Mouse (Mus musculus) G1E (cell line): Measurements from ENCODE around the gene Clec10a. TPM values are rescaled to one million over a fixed set of nuclear protein-coding genes. Genes with fewer than 3 reads are reported as not detected.

Experiments
- ATAC-seq: 2 replicates; pipeline ENCODE4 v1.8.0; 2016; ENCODE audit warnings: mild to moderate bottlenecking; ENCODE audit not compliant: insufficient number of reproducible peaks, poor library complexity, low FRiP score, severe bottlenecking; ENCODE audit errors: extremely low read depth
- DNase-seq: peaks from one replicate; pipeline ENCODE4 v3.0.0; 2012; ENCODE audit warnings: low spot score
- H3K27me3 ChIP-seq: 2 replicates; pipeline ENCODE4 v1.6.1; 2012; ENCODE audit warnings: mild to moderate bottlenecking, low read length, inconsistent platforms; ENCODE audit not compliant: insufficient read depth
- H3K36me3 ChIP-seq: replicated peaks from 2 replicates; pipeline ENCODE3; 2012; ENCODE audit warnings: mild to moderate bottlenecking, inconsistent platforms
- H3K4me1 ChIP-seq: 2 replicates; pipeline ENCODE4 v1.6.1; 2012; ENCODE audit warnings: low read depth, low read length, inconsistent platforms, mixed read lengths; ENCODE audit not compliant: insufficient read depth
- H3K4me3 ChIP-seq: 2 replicates; pipeline ENCODE4 v1.5.1; 2012; ENCODE audit warnings: low read depth, mild to moderate bottlenecking, inconsistent platforms, low read length, moderate library complexity, mixed read lengths
- H3K9me3 ChIP-seq: replicated peaks from 2 replicates; pipeline ENCODE4 v1.6.1; 2012; ENCODE audit warnings: inconsistent platforms
- CTCF ChIP-seq: IDR thresholded peaks from 2 replicates; pipeline ENCODE4 v1.5.1; 2012; ENCODE audit warnings: low read depth, low read length, inconsistent platforms, mixed read lengths
- GATA1 ChIP-seq: IDR thresholded peaks from 2 replicates; pipeline ENCODE4 v1.6.1; 2012; ENCODE audit warnings: borderline replicate concordance, low read length, inconsistent platforms, mixed read lengths
- GATA2 ChIP-seq: IDR thresholded peaks from 2 replicates; pipeline ENCODE4 v1.6.1; 2012; ENCODE audit warnings: low read depth, low read length, inconsistent platforms, borderline replicate concordance
- POLR2AphosphoS5 ChIP-seq: IDR thresholded peaks from 2 replicates; pipeline ENCODE4 v1.6.1; 2012; ENCODE audit warnings: low read depth, low read length, inconsistent platforms; ENCODE audit not compliant: insufficient replicate concordance
- TAL1 ChIP-seq: conservative IDR thresholded peaks from 2 replicates; pipeline ENCODE4 v1.6.1; 2012; ENCODE audit warnings: low read depth, low read length, inconsistent platforms, mixed read lengths
- polyA plus RNA-seq: library from polyadenylated mRNA; stranded (reverse); fragments of >175 nt; gene quantifications from 2 replicates; pipeline ENCODE4 v1.2.3, GENCODE M21; 2012
- total RNA-seq, 2 experiments: library from RNA; stranded (forward) in 1 of 2; stranded (reverse) in 1 of 2; fragments of 200-1000 nt in 1 of 2; fragments of >200 nt in 1 of 2; fragmentation: Nextera tagmentation in 1 of 2; gene quantifications; 2 replicates each; pipeline ENCODE4 v1.2.3; 2014 to 2017

Clec10a gene
- total and polyA plus RNA-seq, 3 experiments, result 5.1 to 89.8 (median 26.3) TPM

- Histone ChIP-seq H3K27me3 (peaks cover 19% of the 10 kb centered on the region), H3K4me1 (no peaks in the 10 kb centered on the region), H3K4me3 (no peak overlapping the region), H3K9me3 (peaks cover 2% of the 10 kb centered on the region), H3K36me3 (no peaks in the 10 kb centered on the region)
- TF ChIP-seq GATA2 (no peak), GATA1 (no peak), TAL1 (no peak), CTCF (no peak), POLR2AphosphoS5 (no peak)
- DNase-seq, result no peak
- no peak for ATAC-seq
Observed at GRCm38 (mm10) chr11:70178311-70178710, 22.3 kb downstream of the Clec10a start.

GRCm38 (mm10) chr11:70178756-70179155, 22.8 kb downstream of the Clec10a start:
- Histone ChIP-seq H3K9me3 (peaks cover 2% of the 10 kb centered on the region), H3K4me3 (no peak overlapping the region), H3K27me3 (peaks cover 19% of the 10 kb centered on the region), H3K36me3 (no peaks in the 10 kb centered on the region), H3K4me1 (no peaks in the 10 kb centered on the region)
- ATAC-seq (no peak), DNase-seq (no peak)
- TF ChIP-seq GATA2 (no peak), GATA1 (no peak), POLR2AphosphoS5 (no peak), CTCF (no peak), TAL1 (no peak)

- H3K4me1 ChIP-seq, result no peaks in the 10 kb centered on the region
- H3K27me3 ChIP-seq, result peaks cover 21% of the 10 kb centered on the region
- H3K4me3 ChIP-seq, result no peak overlapping the region
- H3K36me3 ChIP-seq, result no peaks in the 10 kb centered on the region
- TF ChIP-seq GATA1 (no peak), TAL1 (no peak), GATA2 (no peak), CTCF (no peak)
- ATAC-seq, result no peak
- no peak for DNase-seq
- H3K9me3 ChIP-seq, result peaks cover 2% of the 10 kb centered on the region
Observed at GRCm38 (mm10) chr11:70179401-70179800, 23.4 kb downstream of the Clec10a start.

GRCm38 (mm10) chr11:70180496-70180895, 24.5 kb downstream of the Clec10a start:
- Histone ChIP-seq H3K4me1 (no peaks in the 10 kb centered on the region), H3K4me3 (no peak overlapping the region), H3K9me3 (peaks cover 2% of the 10 kb centered on the region), H3K27me3 (peaks cover 21% of the 10 kb centered on the region), H3K36me3 (no peaks in the 10 kb centered on the region)
- TF ChIP-seq CTCF (no peak), GATA1 (no peak), POLR2AphosphoS5 (no peak)
- no peak for DNase-seq
- no peak for ATAC-seq

GRCm38 (mm10) chr11:70185120-70185519, 29.1 kb downstream of the Clec10a start:
- Histone ChIP-seq H3K4me3 (no peak overlapping the region), H3K4me1 (no peaks in the 10 kb centered on the region), H3K27me3 (peaks cover 25% of the 10 kb centered on the region), H3K36me3 (no peaks in the 10 kb centered on the region), H3K9me3 (no peaks in the 10 kb centered on the region)
- no peak for TF ChIP-seq CTCF
- TF ChIP-seq POLR2AphosphoS5, result no peak
- TF ChIP-seq GATA1, result no peak
- no peak for TF ChIP-seq TAL1
- no peak for TF ChIP-seq GATA2
- DNase-seq (no peak), ATAC-seq (no peak)

GRCm38 (mm10) chr11:70189319-70190134, 33.5 kb downstream of the Clec10a start:
- no peak overlapping the region for H3K4me3 ChIP-seq
- H3K4me1 ChIP-seq, result no peaks in the 10 kb centered on the region
- peaks cover 16% of the 10 kb centered on the region for H3K27me3 ChIP-seq
- H3K9me3 ChIP-seq, result no peaks in the 10 kb centered on the region
- DNase-seq (no peak), ATAC-seq (no peak)
- TF ChIP-seq POLR2AphosphoS5 (no peak), TAL1 (no peak), GATA2 (no peak), CTCF (no peak), GATA1 (no peak)
- no peaks in the 10 kb centered on the region for H3K36me3 ChIP-seq

GRCm38 (mm10) chr11:70191188-70191587, 35.2 kb downstream of the Clec10a start:
- Histone ChIP-seq H3K4me3 (no peak overlapping the region), H3K4me1 (no peaks in the 10 kb centered on the region), H3K9me3 (peaks cover 2% of the 10 kb centered on the region; the same call in 1 of the 2 replicates), H3K36me3 (no peaks in the 10 kb centered on the region), H3K27me3 (peaks cover 21% of the 10 kb centered on the region)
- no peak for DNase-seq
- TF ChIP-seq POLR2AphosphoS5 (no peak), GATA2 (no peak), GATA1 (no peak), TAL1 (no peak), CTCF (no peak)
- ATAC-seq, result no peak
